Mouse (Mus musculus) T-helper 17 cell (primary cell): ENCODE results near the gene Olfr1136.

Source experiments
- in situ Hi-C, 2 experiments: fragments of 300-600 bp; cut with MboI, MseI; formaldehyde crosslinking; loops; 1 replicate in 1 of 2; 2 replicates in 1 of 2; pipeline ENCODE4 v1.15.1; 2025; ENCODE audit warnings: high pct_unique_total_duplicates in 2 of 2

Olfr1136 gene

DNA sequence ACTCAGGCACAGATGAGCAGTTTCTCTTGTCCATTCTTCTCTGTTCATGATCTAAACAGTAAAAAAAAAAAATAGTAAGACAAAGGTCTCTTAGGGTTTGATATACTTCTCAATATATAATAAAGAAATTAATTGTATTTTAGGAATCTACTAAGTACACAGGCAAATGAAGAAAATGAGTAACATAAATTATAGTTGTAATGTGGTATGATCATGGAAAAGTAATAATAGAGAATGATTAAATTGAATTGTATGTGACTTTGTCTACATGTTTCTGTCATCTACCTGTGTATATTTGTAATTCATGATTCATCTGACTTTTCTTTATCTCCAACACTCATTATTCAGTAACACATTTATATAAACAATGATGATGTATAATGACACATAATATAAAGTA lies at the start of gene Olfr1136:
Gene Olfr1136 (minus strand): TSS at position 101 of the 400 bp plus-strand sequence.
- in situ Hi-C loops: no loop called here

DNA sequence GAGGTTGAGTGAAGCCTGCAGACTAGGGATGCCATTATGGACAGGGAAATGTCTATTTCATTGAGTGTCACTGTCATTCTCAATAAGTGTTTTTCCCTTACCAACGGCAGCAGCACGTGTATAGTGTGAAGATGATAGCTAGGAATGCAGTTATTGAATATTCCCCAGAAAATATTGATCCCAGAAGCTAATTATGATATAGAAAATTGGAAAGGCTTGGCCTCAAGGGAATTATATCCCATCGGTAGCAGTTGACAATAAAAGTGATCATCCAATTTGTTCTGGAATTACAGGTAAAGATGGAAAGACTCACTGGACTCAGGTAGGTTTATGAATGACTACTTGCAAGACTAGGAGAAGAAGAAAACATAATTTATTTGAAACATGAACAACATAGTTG lies 49.7 kb upstream of the Olfr1136 start, which contains the start of gene Olfr1140:
Gene Olfr1140 (plus strand): TSS at position 301 of the 400 bp plus-strand sequence.
- in situ Hi-C loops: no loop called here

DNA sequence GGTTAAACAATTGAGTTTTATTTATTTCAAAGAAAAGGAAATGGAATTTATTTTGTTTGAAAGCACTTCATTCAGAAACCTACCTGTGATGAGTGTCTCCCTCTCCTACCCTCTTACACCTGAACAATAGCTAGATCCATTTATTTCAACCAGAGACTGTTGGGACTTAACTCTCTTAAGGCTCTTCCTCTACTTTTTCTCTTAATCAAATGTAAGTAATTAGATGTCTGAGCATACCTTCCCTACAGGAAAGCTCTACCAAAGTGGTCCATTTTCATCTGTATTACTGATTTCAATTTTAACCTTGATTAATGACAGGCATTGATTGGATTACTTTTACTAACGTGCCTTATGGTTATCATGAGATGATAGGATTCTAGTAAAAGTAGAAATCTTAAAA lies 46.1 kb upstream of the Olfr1136 start, which contains the start of gene Olfr1138:
Gene Olfr1138 (minus strand): TSS at position 101 of the 400 bp plus-strand sequence.
- in situ Hi-C loops: no loop called here

DNA sequence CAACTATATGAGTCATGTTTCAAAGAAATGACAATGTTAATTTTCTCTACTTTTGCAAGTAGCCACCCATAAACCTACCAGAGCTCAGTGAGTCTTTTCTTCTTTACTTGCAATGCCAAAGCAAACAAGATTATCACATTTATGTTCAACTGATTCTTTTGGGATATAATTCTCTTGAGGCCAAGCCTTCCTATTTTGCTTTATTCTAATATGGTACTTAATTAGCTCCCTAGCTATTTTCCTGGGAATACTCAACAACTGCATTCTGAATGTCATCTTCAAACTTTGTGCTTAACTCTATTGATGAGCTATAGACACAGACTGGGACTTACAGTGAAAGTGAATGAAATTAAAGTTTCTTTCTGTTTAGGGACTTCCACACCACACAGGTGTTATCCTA lies 19.3 kb upstream of the Olfr1136 start, which contains the start of gene Olfr1137:
Gene Olfr1137 (minus strand): TSS at position 101 of the 400 bp plus-strand sequence.
- in situ Hi-C loops: no loop called here

- in situ Hi-C loops: no loop called here
Observed at GRCm38 (mm10) chr2:87673564-87673963, 20.2 kb downstream of the Olfr1136 start, which contains the start of gene Olfr1135. Olfr1135 (minus strand) TSS chr2:87673664.

DNA sequence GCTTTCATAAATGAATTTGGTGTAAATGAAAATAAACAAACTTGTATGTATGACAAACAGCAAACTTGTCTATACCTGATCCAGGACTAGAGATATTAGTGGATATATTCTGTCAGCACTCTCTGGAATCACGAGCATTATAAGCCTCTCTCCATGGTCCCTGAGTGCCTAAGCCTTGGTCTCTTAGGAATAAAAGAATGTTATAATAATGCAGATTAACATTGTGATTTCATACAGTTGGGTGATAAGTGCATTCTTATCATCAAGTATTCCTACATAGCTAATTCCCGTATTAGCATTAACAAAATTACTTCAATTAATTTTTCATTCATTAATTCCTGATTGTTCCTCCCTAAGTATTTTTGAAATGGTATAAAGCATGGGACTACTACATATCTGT lies 35.4 kb downstream of the Olfr1136 start, which contains the start of gene Olfr1134:
Gene Olfr1134 (minus strand): TSS at position 101 of the 400 bp plus-strand sequence.
- in situ Hi-C loops: no loop called here

GRCm38 (mm10) chr2:87647274-87647673 lies 46.5 kb downstream of the Olfr1136 start, which contains the start of gene Olfr1133:
Olfr1133 (minus strand) TSS chr2:87647374.
- in situ Hi-C loops: loop anchor here in 1 of 2 experiments (10.0 kb wide), 1 partner anchor 532 kb away; the partner anchor contains the start of gene Olfr259
